Mouse (Mus musculus) hindbrain, embryonic 11.5 days (tissue): ENCODE data around the gene Maf. TPM values are rescaled to one million over a fixed set of nuclear protein-coding genes. Genes with fewer than 3 reads are reported as not detected.

Source experiments
- ATAC-seq: fragments of 200-750 bp; cut with Nextera tagmentation; 2 replicates; pipeline ENCODE4 v1.8.0; 2017; ENCODE audit warnings: mild to moderate bottlenecking, moderate TSS enrichment, moderate library complexity; ENCODE audit not compliant: low FRiP score
- DNase-seq: peaks from one replicate; pipeline ENCODE4 v3.0.0-alpha.2; 2015; ENCODE audit warnings: low spot score
- H3K27ac ChIP-seq: fragments of 300-500 bp; sonication (generic); 2 replicates; pipeline ENCODE4 v1.5.1; 2014; ENCODE audit warnings: mild to moderate bottlenecking, low read depth, low read length
- H3K27me3 ChIP-seq: fragments of 300-500 bp; sonication (generic); 2 replicates; pipeline ENCODE4 v1.6.1; 2014; ENCODE audit warnings: mild to moderate bottlenecking, low read length, moderate library complexity, mixed read lengths; ENCODE audit not compliant: control insufficient read depth, insufficient read depth
- H3K36me3 ChIP-seq: fragments of 300-500 bp; sonication (generic); 2 replicates; pipeline ENCODE4 v1.6.1; 2014; ENCODE audit warnings: mild to moderate bottlenecking, low read length, moderate library complexity, mixed read lengths; ENCODE audit not compliant: control insufficient read depth, insufficient read depth
- H3K4me1 ChIP-seq: fragments of 300-500 bp; sonication (generic); replicated peaks from 2 replicates; pipeline ENCODE4 v1.6.1; 2014; ENCODE audit warnings: low read length, mixed read lengths; ENCODE audit not compliant: control insufficient read depth, insufficient read depth
- H3K4me2 ChIP-seq: fragments of 300-500 bp; sonication (generic); replicated peaks from 2 replicates; pipeline ENCODE4 v1.6.1; 2014; ENCODE audit warnings: mild to moderate bottlenecking, low read depth, low read length
- H3K4me3 ChIP-seq: fragments of 300-500 bp; sonication (generic); 2 replicates; pipeline ENCODE4 v1.5.1; 2014; ENCODE audit warnings: low read depth, low read length
- H3K9ac ChIP-seq: fragments of 300-500 bp; sonication (generic); 2 replicates; pipeline ENCODE4 v1.6.1; 2014; ENCODE audit warnings: low read depth, low read length
- H3K9me3 ChIP-seq: fragments of 300-500 bp; sonication (generic); 2 replicates; pipeline ENCODE4 v1.6.1; 2016; ENCODE audit warnings: low read length; ENCODE audit not compliant: control insufficient read depth
- WGBS: fragments of 180-500 bp; shearing (Covaris S2); extraction: QIAGEN DNeasy Blood & Tissue Kit; methylation state at CpG from one replicate; pipeline ENCODE4 v1.1.7; 2014; 5-methylcytosine and 5-hydroxymethylcytosine counted together
- polyA plus RNA-seq: library from polyadenylated mRNA; unstranded; fragments of >200 nt; fragmentation: Nextera tagmentation; extraction: Ambion mirVana; gene quantifications from 2 replicates; pipeline ENCODE4 v1.2.1, GENCODE M21; 2014

Maf gene
- 5.5 and 7.5 TPM in 2 replicates for polyA plus RNA-seq

DNA sequence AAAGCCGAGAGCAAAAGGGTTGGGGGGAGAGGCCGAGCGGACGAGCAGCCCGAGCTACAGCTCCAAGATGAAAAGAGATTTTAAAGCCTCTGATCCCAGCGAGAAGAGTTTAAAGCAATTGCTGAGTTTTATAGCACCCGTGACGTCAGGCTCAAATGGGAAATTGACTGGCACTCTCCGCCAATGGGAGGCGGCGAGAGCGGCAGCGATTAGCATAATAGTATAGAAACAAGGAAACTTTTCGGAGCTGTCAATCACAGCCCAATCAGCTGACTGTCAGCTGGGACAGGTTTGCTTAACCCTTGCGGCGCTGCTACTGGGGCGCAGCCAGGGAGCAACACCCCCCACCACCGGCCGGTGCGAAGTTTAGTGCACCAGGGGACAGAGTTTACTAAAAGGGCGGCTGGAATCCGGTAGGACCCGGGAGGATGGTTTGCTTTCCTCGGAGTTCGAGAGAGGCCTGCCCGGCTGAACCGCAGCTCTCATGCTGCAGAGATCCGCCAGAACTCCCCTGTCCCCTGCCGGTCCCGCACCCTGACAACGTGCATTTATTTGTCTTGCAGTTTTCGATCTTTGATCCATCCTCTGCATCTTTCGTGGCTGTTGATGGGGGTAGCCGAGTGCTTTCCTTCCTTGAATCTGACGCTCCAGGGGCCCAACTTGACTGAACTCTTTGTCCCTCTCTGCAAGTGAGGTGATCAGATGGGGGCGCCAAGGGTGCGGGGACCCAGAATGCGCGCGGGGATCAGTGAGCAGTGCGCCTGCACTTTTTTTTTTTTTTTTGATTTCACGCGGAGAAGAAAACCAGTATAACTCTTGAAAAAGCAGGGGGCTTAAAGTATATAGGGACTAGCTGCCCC lies at the start of gene Maf:
Gene Maf (minus strand): TSS at position 64 of the 860 bp plus-strand sequence.
- Histone ChIP-seq H3K27me3 (no peaks in the 10 kb centered on the region), H3K9ac (peak within 1 kb of the TSS; percentile 71), H3K36me3 (no peaks in the 10 kb centered on the region), H3K4me3 (peak within 1 kb of the TSS; percentile 60), H3K4me1 (no peaks in the 10 kb centered on the region), H3K27ac (peak within 1 kb of the TSS; percentile 82), H3K9me3 (no peaks in the 10 kb centered on the region), H3K4me2 (peak within 1 kb of the TSS; percentile 86)
- DNase-seq (peak; percentile 81), ATAC-seq (peak; percentile 73)
- WGBS, result under 1% methylated on average over 43 of the region's 43 CpGs

DNA sequence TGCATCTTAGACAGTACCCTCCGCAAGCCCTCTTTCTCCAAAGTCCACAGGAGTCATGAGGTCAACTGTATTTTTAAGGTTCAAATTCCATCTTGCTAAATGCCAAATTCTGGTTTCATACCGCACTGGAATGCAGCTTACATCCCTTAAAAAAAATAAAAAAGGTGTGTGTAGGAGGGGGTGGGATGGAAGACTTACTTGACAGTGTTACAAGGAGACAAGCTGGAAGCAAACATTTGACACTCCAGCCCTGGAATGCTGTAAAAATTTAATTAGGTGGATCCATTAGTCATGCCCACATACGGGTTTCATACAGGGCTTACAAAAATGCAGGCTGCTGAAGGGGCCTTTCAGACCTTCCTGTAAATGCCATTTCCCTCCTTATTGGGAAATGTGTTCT lies 49.4 kb upstream of the Maf start:
- H3K27me3 ChIP-seq, result no peaks in the 10 kb centered on the region
- no peak overlapping the region for H3K9ac ChIP-seq
- H3K27ac ChIP-seq, result no peak overlapping the region
- DNase-seq (no peak), ATAC-seq (no peak)
- 61% methylated on average over 3 of the region's 3 CpGs for WGBS
- H3K4me1 ChIP-seq, result no peaks in the 10 kb centered on the region
- H3K9me3 ChIP-seq, result no peaks in the 10 kb centered on the region
- H3K36me3 ChIP-seq, result no peaks in the 10 kb centered on the region
- no peak overlapping the region for H3K4me2 ChIP-seq
- no peak overlapping the region for H3K4me3 ChIP-seq

DNA sequence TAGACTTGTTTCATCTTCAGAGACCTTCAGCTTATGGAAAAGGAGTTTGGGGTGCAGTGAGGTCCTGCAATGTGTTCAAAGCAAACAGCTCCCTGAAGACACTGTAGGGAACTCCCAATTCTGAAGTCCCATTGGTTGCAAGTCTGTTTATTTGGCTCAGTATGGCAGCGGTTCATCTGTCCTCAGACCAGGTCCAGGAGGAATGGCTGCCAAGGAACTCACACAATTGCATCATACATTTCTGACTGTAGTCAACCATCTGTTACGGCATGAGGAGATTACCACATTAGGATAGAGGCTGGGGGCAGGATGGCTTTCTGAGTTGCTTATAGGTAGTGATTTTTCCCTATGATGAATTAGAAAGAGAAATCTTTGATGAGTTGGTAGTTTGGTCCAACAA lies 48.4 kb upstream of the Maf start:
- Histone ChIP-seq H3K4me1 (no peaks in the 10 kb centered on the region), H3K4me3 (no peak overlapping the region), H3K36me3 (no peaks in the 10 kb centered on the region), H3K27ac (no peak overlapping the region), H3K4me2 (no peak overlapping the region), H3K27me3 (no peaks in the 10 kb centered on the region), H3K9ac (no peak overlapping the region), H3K9me3 (no peaks in the 10 kb centered on the region)
- ATAC-seq (no peak), DNase-seq (no peak)
- WGBS, result 93% methylated on average over 2 of the region's 2 CpGs

DNA sequence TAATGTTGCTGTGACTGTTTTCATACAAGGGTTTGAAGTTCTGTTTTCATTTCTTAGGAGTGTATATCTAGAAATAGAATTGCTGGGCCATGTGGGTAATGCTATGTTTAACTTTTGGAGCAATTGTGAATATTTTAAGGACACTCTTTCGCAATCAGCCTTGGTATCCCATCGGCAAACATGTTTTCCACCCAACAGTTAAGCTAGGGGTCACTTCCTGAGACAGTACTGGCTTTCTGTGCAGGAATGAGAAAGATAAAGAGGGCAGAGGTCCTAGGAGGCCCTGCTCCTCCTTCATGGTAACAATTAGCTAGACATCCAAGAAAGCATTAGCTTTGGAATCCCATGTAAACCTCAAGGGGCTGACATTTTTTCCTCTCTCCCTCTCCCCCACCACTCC lies 47.1 kb upstream of the Maf start:
- no peaks in the 10 kb centered on the region for H3K36me3 ChIP-seq
- H3K9ac ChIP-seq, result no peak overlapping the region
- no peak overlapping the region for H3K27ac ChIP-seq
- H3K4me3 ChIP-seq, result no peak overlapping the region
- H3K27me3 ChIP-seq, result no peaks in the 10 kb centered on the region
- ATAC-seq (no peak), DNase-seq (no peak)
- WGBS, result 75% methylated on average over 2 of the region's 2 CpGs
- H3K4me2 ChIP-seq, result no peak overlapping the region
- no peaks in the 10 kb centered on the region for H3K4me1 ChIP-seq
- no peaks in the 10 kb centered on the region for H3K9me3 ChIP-seq

DNA sequence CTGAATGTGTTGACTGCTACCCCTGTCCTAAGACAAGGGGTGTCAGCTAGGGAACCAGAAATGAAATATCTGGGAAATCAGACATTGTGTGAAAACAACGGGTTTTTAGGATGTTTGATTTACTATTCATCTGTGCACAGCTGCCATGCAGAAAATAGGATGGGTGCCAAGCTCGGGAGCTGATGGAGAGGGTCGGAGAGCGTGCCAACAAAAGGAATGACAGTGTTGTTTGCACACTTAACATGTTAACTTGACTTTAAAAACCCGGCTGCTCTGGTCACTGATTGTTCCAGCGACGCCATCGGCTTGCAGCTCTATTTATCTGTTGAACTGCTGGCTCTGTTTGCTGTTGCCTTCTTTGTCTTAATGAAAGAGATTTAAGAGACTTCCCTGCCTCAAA lies 46.2 kb upstream of the Maf start:
- Histone ChIP-seq H3K9me3 (no peaks in the 10 kb centered on the region), H3K27ac (no peak overlapping the region), H3K4me3 (no peak overlapping the region), H3K4me1 (no peaks in the 10 kb centered on the region), H3K36me3 (no peaks in the 10 kb centered on the region), H3K9ac (no peak overlapping the region), H3K27me3 (no peaks in the 10 kb centered on the region), H3K4me2 (no peak overlapping the region)
- no peak for DNase-seq
- 62% methylated on average over 8 of the region's 8 CpGs for WGBS
- ATAC-seq, result no peak

DNA sequence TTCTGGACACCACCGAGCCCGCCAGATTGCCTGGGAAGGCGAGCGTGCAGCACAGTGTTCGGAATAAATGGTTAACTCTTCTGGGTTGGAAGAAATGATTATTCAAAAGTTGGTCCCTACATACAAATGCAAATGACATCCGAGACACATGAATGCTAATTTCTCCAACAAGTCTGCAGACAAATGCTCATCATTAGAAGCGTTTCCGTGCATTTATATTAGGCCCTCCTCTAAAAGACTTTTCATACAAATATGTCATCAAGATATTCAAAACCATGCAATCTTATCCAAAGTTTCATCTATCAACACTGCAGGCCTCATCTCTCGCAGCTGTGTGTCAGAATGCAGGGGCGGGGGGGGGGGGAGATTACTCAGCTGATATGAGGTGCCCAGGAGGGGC lies 39.8 kb upstream of the Maf start:
- no peaks in the 10 kb centered on the region for H3K4me1 ChIP-seq
- H3K27me3 ChIP-seq, result no peaks in the 10 kb centered on the region
- H3K9ac ChIP-seq, result no peak overlapping the region
- H3K4me3 ChIP-seq, result no peak overlapping the region
- WGBS, result 79% methylated on average over 10 of the region's 10 CpGs
- no peak for ATAC-seq
- no peak overlapping the region for H3K27ac ChIP-seq
- H3K9me3 ChIP-seq, result no peaks in the 10 kb centered on the region
- H3K4me2 ChIP-seq, result no peak overlapping the region
- DNase-seq, result no peak
- no peaks in the 10 kb centered on the region for H3K36me3 ChIP-seq

DNA sequence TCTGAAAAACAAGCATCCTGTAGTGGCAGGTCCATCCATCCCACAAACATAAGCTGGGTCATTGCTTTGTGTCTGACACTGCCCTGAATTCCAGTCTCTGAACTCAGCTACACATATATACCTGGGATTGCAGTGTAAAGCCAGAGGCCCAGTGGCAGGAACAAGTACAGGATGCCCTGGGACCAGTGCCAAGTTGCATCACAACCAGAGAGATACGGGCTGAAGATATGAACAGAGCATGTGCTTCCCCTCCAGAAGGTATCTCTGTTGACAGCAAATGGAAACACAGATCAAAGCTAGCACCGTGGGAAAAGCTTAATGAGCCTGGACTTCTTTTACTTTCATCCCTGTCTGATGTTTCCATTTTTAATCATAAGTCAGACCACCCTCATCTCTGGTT lies 38.1 kb upstream of the Maf start:
- H3K4me1 ChIP-seq, result no peaks in the 10 kb centered on the region
- H3K9ac ChIP-seq, result no peak overlapping the region
- 81% methylated on average over 2 of the region's 2 CpGs for WGBS
- H3K36me3 ChIP-seq, result no peaks in the 10 kb centered on the region
- ATAC-seq (no peak), DNase-seq (no peak)
- no peaks in the 10 kb centered on the region for H3K27me3 ChIP-seq
- H3K4me2 ChIP-seq, result no peak overlapping the region
- no peaks in the 10 kb centered on the region for H3K9me3 ChIP-seq
- no peak overlapping the region for H3K4me3 ChIP-seq
- no peak overlapping the region for H3K27ac ChIP-seq

DNA sequence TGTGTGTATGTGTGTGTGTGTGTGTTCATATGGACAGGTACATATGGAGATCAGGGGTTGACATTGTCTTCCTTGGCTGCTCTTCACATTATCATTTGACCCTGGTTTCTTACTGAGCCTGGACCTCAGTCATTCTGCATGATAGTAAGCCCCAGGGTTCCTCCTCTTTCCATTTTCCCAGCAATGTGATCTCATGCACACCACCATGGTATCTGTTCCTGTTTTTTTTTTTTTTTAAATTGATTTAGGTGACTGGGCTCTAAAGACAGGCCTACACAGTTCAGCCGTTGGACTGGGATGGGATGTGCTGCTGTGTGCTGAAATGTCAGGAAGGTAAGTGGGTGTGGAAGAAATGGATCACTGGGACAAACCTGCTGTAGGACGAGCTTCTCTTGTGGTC lies 35.8 kb upstream of the Maf start:
- H3K4me2 ChIP-seq, result no peak overlapping the region
- DNase-seq, result no peak
- no peak overlapping the region for H3K4me3 ChIP-seq
- H3K9me3 ChIP-seq, result no peaks in the 10 kb centered on the region
- ATAC-seq, result no peak
- no peak overlapping the region for H3K9ac ChIP-seq
- no peaks in the 10 kb centered on the region for H3K27me3 ChIP-seq
- WGBS, result 96% methylated on average over 2 of the region's 2 CpGs
- H3K36me3 ChIP-seq, result no peaks in the 10 kb centered on the region
- no peak overlapping the region for H3K27ac ChIP-seq
- H3K4me1 ChIP-seq, result no peaks in the 10 kb centered on the region

DNA sequence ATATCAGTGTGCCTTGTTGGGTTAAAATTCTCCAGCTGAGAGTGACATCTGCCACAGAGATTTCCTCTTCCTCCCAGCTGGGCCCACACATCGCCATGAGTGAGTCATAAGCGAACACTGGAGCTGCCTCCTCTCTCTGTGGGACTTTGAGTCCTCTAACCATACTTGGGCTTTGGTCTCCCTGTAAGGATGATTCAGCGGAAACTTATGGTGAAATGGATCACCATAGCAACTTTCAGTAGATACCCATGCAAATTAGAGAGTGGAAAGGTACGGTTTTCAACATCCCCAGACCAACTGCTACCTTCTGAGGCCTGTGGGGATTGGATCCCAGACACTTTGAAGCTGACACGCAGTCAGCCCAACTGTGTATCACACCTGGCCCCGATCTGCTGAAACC lies 35.1 kb upstream of the Maf start:
- H3K4me2 ChIP-seq, result no peak overlapping the region

More for the DNA sequence above, 35.1 kb upstream of the Maf start:
- ATAC-seq, result no peak
- 93% methylated on average over 6 of the region's 6 CpGs for WGBS
- Histone ChIP-seq H3K9ac (no peak overlapping the region), H3K36me3 (no peaks in the 10 kb centered on the region), H3K27ac (no peak overlapping the region), H3K9me3 (no peaks in the 10 kb centered on the region), H3K4me1 (no peaks in the 10 kb centered on the region), H3K27me3 (no peaks in the 10 kb centered on the region), H3K4me3 (no peak overlapping the region)
- DNase-seq, result no peak
